Mouse (Mus musculus): ENCODE results near the gene Gm13030.

DNA sequence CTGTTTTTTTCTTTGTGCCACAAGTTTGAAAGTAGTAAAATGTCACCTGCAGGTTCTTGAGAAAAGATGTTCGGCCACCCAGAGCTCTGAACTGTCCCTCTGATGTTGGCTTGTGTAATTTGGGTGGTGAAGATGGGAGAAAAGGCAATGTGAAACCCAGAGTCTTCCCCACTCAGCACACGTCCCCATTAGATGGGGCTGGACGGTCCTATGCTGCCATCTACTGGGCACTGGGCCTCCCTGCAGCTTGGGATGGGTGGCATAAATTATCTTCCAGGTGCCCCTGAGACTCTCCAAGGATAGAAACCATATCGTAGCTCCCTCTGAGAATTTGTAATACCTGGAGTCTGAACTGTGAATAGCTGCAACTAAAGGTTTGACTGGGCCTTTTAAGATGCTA, 22.3 kb downstream of the Gm13030 start:
- TF ChIP-seq GATA1 (IDR thresholded peaks at IDR 0.05; ENCODE audit: borderline replicate concordance, low read length), result no peak
- TF ChIP-seq FLI1 (IDR thresholded peaks at IDR 0.05; ENCODE audit: low read length), result no peak
